Mouse (Mus musculus) G1E (cell line): Measurements from ENCODE around the gene Slc25a28. TPM values are rescaled to one million over a fixed set of nuclear protein-coding genes. Genes with fewer than 3 reads are reported as not detected.

Source experiments
- ATAC-seq: 2 replicates; pipeline ENCODE4 v1.8.0; 2016; ENCODE audit warnings: mild to moderate bottlenecking; ENCODE audit not compliant: insufficient number of reproducible peaks, poor library complexity, low FRiP score, severe bottlenecking; ENCODE audit errors: extremely low read depth
- DNase-seq: peaks from one replicate; pipeline ENCODE4 v3.0.0; 2012; ENCODE audit warnings: low spot score
- H3K27me3 ChIP-seq: 2 replicates; pipeline ENCODE4 v1.6.1; 2012; ENCODE audit warnings: mild to moderate bottlenecking, low read length, inconsistent platforms; ENCODE audit not compliant: insufficient read depth
- H3K36me3 ChIP-seq: replicated peaks from 2 replicates; pipeline ENCODE3; 2012; ENCODE audit warnings: mild to moderate bottlenecking, inconsistent platforms
- H3K4me1 ChIP-seq: 2 replicates; pipeline ENCODE4 v1.6.1; 2012; ENCODE audit warnings: low read depth, low read length, inconsistent platforms, mixed read lengths; ENCODE audit not compliant: insufficient read depth
- H3K4me3 ChIP-seq: 2 replicates; pipeline ENCODE4 v1.5.1; 2012; ENCODE audit warnings: low read depth, mild to moderate bottlenecking, inconsistent platforms, low read length, moderate library complexity, mixed read lengths
- H3K9me3 ChIP-seq: replicated peaks from 2 replicates; pipeline ENCODE4 v1.6.1; 2012; ENCODE audit warnings: inconsistent platforms
- CTCF ChIP-seq: IDR thresholded peaks from 2 replicates; pipeline ENCODE4 v1.5.1; 2012; ENCODE audit warnings: low read depth, low read length, inconsistent platforms, mixed read lengths
- GATA1 ChIP-seq: IDR thresholded peaks from 2 replicates; pipeline ENCODE4 v1.6.1; 2012; ENCODE audit warnings: borderline replicate concordance, low read length, inconsistent platforms, mixed read lengths
- GATA2 ChIP-seq: IDR thresholded peaks from 2 replicates; pipeline ENCODE4 v1.6.1; 2012; ENCODE audit warnings: low read depth, low read length, inconsistent platforms, borderline replicate concordance
- POLR2AphosphoS5 ChIP-seq: IDR thresholded peaks from 2 replicates; pipeline ENCODE4 v1.6.1; 2012; ENCODE audit warnings: low read depth, low read length, inconsistent platforms; ENCODE audit not compliant: insufficient replicate concordance
- TAL1 ChIP-seq: conservative IDR thresholded peaks from 2 replicates; pipeline ENCODE4 v1.6.1; 2012; ENCODE audit warnings: low read depth, low read length, inconsistent platforms, mixed read lengths
- polyA plus RNA-seq: library from polyadenylated mRNA; stranded (reverse); fragments of >175 nt; gene quantifications from 2 replicates; pipeline ENCODE4 v1.2.3, GENCODE M21; 2012
- total RNA-seq, 2 experiments: library from RNA; stranded (forward) in 1 of 2; stranded (reverse) in 1 of 2; fragments of 200-1000 nt in 1 of 2; fragments of >200 nt in 1 of 2; fragmentation: Nextera tagmentation in 1 of 2; gene quantifications; 2 replicates each; pipeline ENCODE4 v1.2.3; 2014 to 2017

Gene Slc25a28
- total and polyA plus RNA-seq, 3 experiments: 31.5 to 52.3 (median 32.2) TPM

DNA sequence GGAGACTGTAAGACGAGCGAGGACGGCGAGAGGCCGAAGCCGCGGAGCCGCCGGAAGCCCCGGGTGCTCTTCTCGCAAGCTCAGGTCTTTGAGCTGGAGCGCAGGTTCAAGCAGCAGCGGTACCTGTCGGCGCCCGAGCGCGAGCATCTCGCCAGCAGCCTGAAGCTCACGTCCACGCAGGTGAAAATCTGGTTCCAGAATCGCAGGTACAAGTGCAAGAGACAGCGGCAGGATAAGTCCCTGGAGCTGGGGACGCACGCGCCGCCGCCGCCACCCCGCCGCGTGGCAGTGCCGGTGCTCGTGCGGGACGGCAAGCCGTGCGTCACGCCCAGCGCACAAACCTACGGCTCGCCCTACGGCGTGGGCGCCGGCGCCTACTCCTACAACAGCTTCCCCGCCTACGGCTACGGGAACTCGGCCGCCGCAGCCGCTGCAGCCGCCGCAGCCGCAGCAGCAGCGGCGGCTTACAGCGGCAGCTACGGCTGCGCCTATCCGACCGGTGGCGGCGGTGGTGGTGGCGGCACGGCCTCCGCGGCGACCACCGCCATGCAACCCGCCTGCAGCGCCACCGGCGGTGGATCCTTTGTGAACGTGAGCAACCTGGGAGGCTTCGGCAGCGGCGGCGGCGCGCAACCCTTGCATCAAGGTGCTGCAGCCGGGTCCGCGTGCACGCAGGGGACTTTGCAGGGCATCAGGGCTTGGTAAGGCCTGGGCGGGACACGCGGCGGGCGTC lies 60.2 kb downstream of the Slc25a28 start:
- Histone ChIP-seq H3K4me1 (peaks cover 7% of the 10 kb centered on the region), H3K4me3 (no peak overlapping the region)
- DNase-seq: no peak

More for the DNA sequence above, 60.2 kb downstream of the Slc25a28 start:
- peaks cover 10% of the 10 kb centered on the region for H3K9me3 ChIP-seq
- peaks cover 90% of the 10 kb centered on the region for H3K27me3 ChIP-seq
- no peak for ATAC-seq
- no peak for TF ChIP-seq GATA1
- no peak for TF ChIP-seq TAL1
- no peak for TF ChIP-seq GATA2
- no peak for TF ChIP-seq CTCF
- no peak for TF ChIP-seq POLR2AphosphoS5
- no peaks in the 10 kb centered on the region for H3K36me3 ChIP-seq

Other genes with a start within 250 kb of the Slc25a28 start
- gene Cnnm1, start 234.4 kb downstream of the Slc25a28 start, total RNA-seq (2014; fragmentation: Nextera tagmentation): 14.5 and 19.0 TPM in 2 replicates
- 2.8 and 3.1 TPM in 2 replicates for gene Cnnm1, start 234.4 kb downstream of the Slc25a28 start, total RNA-seq (2017)
- gene Cnnm1, start 234.4 kb downstream of the Slc25a28 start, polyA plus RNA-seq: 2.7 and 2.8 TPM in 2 replicates
- 44.6 and 57.9 TPM in 2 replicates for gene Got1, start 150.3 kb downstream of the Slc25a28 start, total RNA-seq (2014; fragmentation: Nextera tagmentation)
- gene Got1, start 150.3 kb downstream of the Slc25a28 start, total RNA-seq (2017): 50.8 and 60.3 TPM in 2 replicates
- 9.8 and 12.7 TPM in 2 replicates for gene Got1, start 150.3 kb downstream of the Slc25a28 start, polyA plus RNA-seq
- gene Nkx2-3, start 62.6 kb downstream of the Slc25a28 start, total RNA-seq (2014; fragmentation: Nextera tagmentation): not detected in 2 replicates
- gene Nkx2-3, start 62.6 kb downstream of the Slc25a28 start, total RNA-seq (2017): 0.05 and 0.12 TPM in 2 replicates
- not detected in 2 replicates for gene Nkx2-3, start 62.6 kb downstream of the Slc25a28 start, polyA plus RNA-seq
- gene Entpd7, start 14.8 kb upstream of the Slc25a28 start, total RNA-seq (2014; fragmentation: Nextera tagmentation): 19.9 and 21.1 TPM in 2 replicates
- 5.7 and 6.6 TPM in 2 replicates for gene Entpd7, start 14.8 kb upstream of the Slc25a28 start, total RNA-seq (2017)
- 1.8 and 2.2 TPM in 2 replicates for gene Entpd7, start 14.8 kb upstream of the Slc25a28 start, polyA plus RNA-seq
- 5.2 and 10.8 TPM in 2 replicates for gene Cutc, start 78.1 kb upstream of the Slc25a28 start, total RNA-seq (2014; fragmentation: Nextera tagmentation)
- gene Cutc, start 78.1 kb upstream of the Slc25a28 start, total RNA-seq (2017): 17.3 and 23.3 TPM in 2 replicates
- gene Cutc, start 78.1 kb upstream of the Slc25a28 start, polyA plus RNA-seq: 2.6 and 2.8 TPM in 2 replicates
- 21.7 and 21.8 TPM in 2 replicates for gene Cox15, start 78.1 kb upstream of the Slc25a28 start, total RNA-seq (2014; fragmentation: Nextera tagmentation)
- 15.3 and 18.8 TPM in 2 replicates for gene Cox15, start 78.1 kb upstream of the Slc25a28 start, total RNA-seq (2017)
- gene Cox15, start 78.1 kb upstream of the Slc25a28 start, polyA plus RNA-seq: 5.3 and 5.9 TPM in 2 replicates
- gene Abcc2, start 107.3 kb upstream of the Slc25a28 start, total RNA-seq (2014; fragmentation: Nextera tagmentation): not detected in 2 replicates
- 0.05 and 0.06 TPM in 2 replicates for gene Abcc2, start 107.3 kb upstream of the Slc25a28 start, total RNA-seq (2017)
- gene Abcc2, start 107.3 kb upstream of the Slc25a28 start, polyA plus RNA-seq: under 0.01 TPM in 1 of 2 replicates, not detected in the other